Mouse (Mus musculus) CH12.LX (cell line): Measurements from ENCODE around the gene Churc1. TPM values are rescaled to one million over a fixed set of nuclear protein-coding genes. Genes with fewer than 3 reads are reported as not detected.

Experiments
- DNase-seq: peaks from one replicate; pipeline ENCODE4 v3.0.0-alpha.2; 2013; ENCODE audit errors: extremely low read depth
- H3K27ac ChIP-seq: 2 replicates; pipeline ENCODE4 v1.5.1; 2012; ENCODE audit warnings: low read depth, mild to moderate bottlenecking, control low read depth, moderate library complexity; ENCODE audit not compliant: insufficient read depth
- H3K27me3 ChIP-seq: replicated peaks from 2 replicates; pipeline ENCODE3; 2012; ENCODE audit warnings: inconsistent platforms
- H3K36me3 ChIP-seq, 2 experiments: replicated peaks in 1 of 2; 2 replicates each; pipeline versions ENCODE3 to v1.6.1; 2012; ENCODE audit warnings: inconsistent platforms in 1 of 2, low read length in 1 of 2, mild to moderate bottlenecking in 1 of 2, mixed read lengths in 1 of 2, moderate library complexity in 1 of 2; ENCODE audit not compliant: control insufficient read depth in 1 of 2, insufficient read depth in 1 of 2
- H3K4me1 ChIP-seq, 2 experiments: 2 replicates each; pipeline ENCODE4 v1.6.1; 2012; ENCODE audit warnings: inconsistent platforms in 1 of 2, moderate library complexity in 1 of 2; ENCODE audit not compliant: insufficient read depth in 2 of 2, control insufficient read depth in 1 of 2
- H3K4me2 ChIP-seq: 2 replicates; pipeline ENCODE4 v1.6.1; 2012; ENCODE audit warnings: low read depth, mild to moderate bottlenecking, control low read depth; ENCODE audit not compliant: poor library complexity, insufficient read depth, severe bottlenecking
- H3K4me3 ChIP-seq, 3 experiments: fragments of 150-350 bp in 1 of 3; sonication (generic) in 1 of 3; replicated peaks in 1 of 3; 2 replicates each; pipeline versions ENCODE3 to v1.5.1; 2011 to 2012; ENCODE audit warnings: low read depth in 2 of 3, low read length in 2 of 3, mild to moderate bottlenecking in 2 of 3, moderate library complexity in 2 of 3, control low read depth in 1 of 3, improper control_type of control experiment in 1 of 3, inconsistent platforms in 1 of 3, mixed read lengths in 1 of 3; ENCODE audit not compliant: poor library complexity in 1 of 3
- H3K79me2 ChIP-seq: replicated peaks from 2 replicates; pipeline ENCODE4 v1.6.1; 2012; ENCODE audit warnings: mild to moderate bottlenecking, moderate library complexity; ENCODE audit not compliant: control insufficient read depth, poor library complexity, insufficient read depth, severe bottlenecking; ENCODE audit errors: extremely low read depth
- H3K9ac ChIP-seq: 2 replicates; pipeline ENCODE4 v1.6.1; 2012; ENCODE audit warnings: low read depth, mild to moderate bottlenecking, control low read depth, moderate library complexity; ENCODE audit not compliant: insufficient read depth
- H3K9me3 ChIP-seq: replicated peaks from 2 replicates; pipeline ENCODE3; 2012; ENCODE audit warnings: low read length, inconsistent platforms, mixed read lengths
- BHLHE40 ChIP-seq: IDR thresholded peaks from 2 replicates; pipeline ENCODE4 v1.6.1; 2011; ENCODE audit warnings: mild to moderate bottlenecking, low read depth, low read length, improper control_type of control experiment
- CHD1 ChIP-seq: IDR thresholded peaks from 2 replicates; pipeline ENCODE4 v1.6.1; 2012; ENCODE audit warnings: low read depth, low read length, improper control_type of control experiment, inconsistent platforms
- CHD2 ChIP-seq: IDR thresholded peaks from 2 replicates; pipeline ENCODE4 v1.6.1; 2011; ENCODE audit warnings: low read length, improper control_type of control experiment
- CTCF ChIP-seq, 2 experiments: IDR thresholded peaks in 1 of 2; conservative IDR thresholded peaks in 1 of 2; 2 replicates each; pipeline ENCODE4 v1.5.1; 2011 to 2012; ENCODE audit warnings: low read depth in 2 of 2, low read length in 2 of 2, improper control_type of control experiment in 1 of 2, inconsistent platforms in 1 of 2, mild to moderate bottlenecking in 1 of 2, moderate library complexity in 1 of 2
- E2F4 ChIP-seq: IDR thresholded peaks from 2 replicates; pipeline ENCODE4 v1.6.1; 2011; ENCODE audit warnings: low read depth, low read length, improper control_type of control experiment; ENCODE audit not compliant: insufficient replicate concordance
- ELF1 ChIP-seq: IDR thresholded peaks from 2 replicates; pipeline ENCODE4 v1.6.1; 2014; ENCODE audit warnings: low read depth, mild to moderate bottlenecking, inconsistent platforms, low read length, improper control_type of control experiment
- EP300 ChIP-seq: IDR thresholded peaks from 2 replicates; pipeline ENCODE4 v1.6.1; 2011; ENCODE audit warnings: low read length, improper control_type of control experiment
- HCFC1 ChIP-seq: IDR thresholded peaks from 2 replicates; pipeline ENCODE4 v1.6.1; 2012; ENCODE audit warnings: low read depth, mild to moderate bottlenecking, inconsistent platforms, low read length, improper control_type of control experiment
- MAFK ChIP-seq: IDR thresholded peaks from 2 replicates; pipeline ENCODE4 v1.6.1; 2011; ENCODE audit warnings: low read length, improper control_type of control experiment; ENCODE audit not compliant: insufficient replicate concordance
- MAZ ChIP-seq: IDR thresholded peaks from 2 replicates; pipeline ENCODE4 v1.6.1; 2012; ENCODE audit warnings: low read depth, mild to moderate bottlenecking, inconsistent platforms, low read length, improper control_type of control experiment, moderate library complexity
- MYC ChIP-seq: IDR thresholded peaks from 2 replicates; pipeline ENCODE4 v1.6.1; 2011; ENCODE audit warnings: low read depth, mild to moderate bottlenecking, improper control_type of control experiment, low read length
- NELFE ChIP-seq: IDR thresholded peaks from 2 replicates; pipeline ENCODE4 v1.6.1; 2011; ENCODE audit warnings: low read depth, low read length, improper control_type of control experiment
- NRF1 ChIP-seq: IDR thresholded peaks from 2 replicates; pipeline ENCODE4 v1.6.1; 2014; ENCODE audit warnings: low read depth, mild to moderate bottlenecking, inconsistent platforms, low read length, improper control_type of control experiment, moderate library complexity
- PAX5 ChIP-seq: IDR thresholded peaks from 2 replicates; pipeline ENCODE4 v1.6.1; 2012; ENCODE audit warnings: low read length, inconsistent platforms, mixed read lengths
- POLR2A ChIP-seq: IDR thresholded peaks from 2 replicates; pipeline ENCODE4 v1.6.1; 2011; ENCODE audit warnings: low read depth, mild to moderate bottlenecking, improper control_type of control experiment, low read length
- POLR2AphosphoS2 ChIP-seq: IDR thresholded peaks from 2 replicates; pipeline ENCODE4 v1.6.1; 2011; ENCODE audit warnings: low read depth, low read length, improper control_type of control experiment
- RAD21 ChIP-seq: IDR thresholded peaks from 2 replicates; pipeline ENCODE4 v1.6.1; 2011; ENCODE audit warnings: low read depth, mild to moderate bottlenecking, low read length, improper control_type of control experiment, moderate library complexity
- SMC3 ChIP-seq: IDR thresholded peaks from 2 replicates; pipeline ENCODE4 v1.6.1; 2011; ENCODE audit warnings: low read depth, low read length, improper control_type of control experiment
- USF1 ChIP-seq: IDR thresholded peaks from 2 replicates; pipeline ENCODE4 v1.6.1; 2014; ENCODE audit warnings: low read depth, mild to moderate bottlenecking, inconsistent platforms, low read length, improper control_type of control experiment
- ZC3H11A ChIP-seq: IDR thresholded peaks from 2 replicates; pipeline ENCODE4 v1.6.1; 2012; ENCODE audit warnings: low read depth, mild to moderate bottlenecking, inconsistent platforms, low read length, improper control_type of control experiment
- ZKSCAN1 ChIP-seq: IDR thresholded peaks from 2 replicates; pipeline ENCODE4 v1.6.1; 2012; ENCODE audit warnings: low read depth, inconsistent platforms, low read length, improper control_type of control experiment, borderline replicate concordance
- ZMIZ1 ChIP-seq: IDR thresholded peaks from 2 replicates; pipeline ENCODE4 v1.6.1; 2012; ENCODE audit warnings: low read depth, mild to moderate bottlenecking, inconsistent platforms, low read length, improper control_type of control experiment
- dilution Hi-C: fragments of 300-500 bp; cut with MboI; formaldehyde crosslinking; loops from 2 replicates; pipeline ENCODE4 v1.14.3; 2020; ENCODE audit warnings: low sequenced_read_pairs; ENCODE audit not compliant: extremely low pct_unique_long_range_greater_than_20kb, extremely low pct_ligation_motif_present
- in situ Hi-C: fragments of 300-500 bp; cut with MboI; formaldehyde crosslinking; loops from 3 replicates; pipeline ENCODE4 v1.14.3; 2019; ENCODE audit warnings: low sequenced_read_pairs, low pct_ligation_motif_present, low pct_unique_long_range_greater_than_20kb, mixed read lengths
- polyA plus RNA-seq: library from polyadenylated mRNA; unstranded; fragments of >175 nt; gene quantifications from 2 replicates; pipeline ENCODE4 v1.2.1, GENCODE M21; 2012; ENCODE audit warnings: low read depth; ENCODE audit not compliant: insufficient read length
- total RNA-seq, 2 experiments: library from RNA; depleted of rRNA; stranded (reverse); fragments of 300-350 nt in 1 of 2; fragments of >200 nt in 1 of 2; gene quantifications; 2 replicates each; pipeline ENCODE4 v1.2.3; 2012 to 2014

The Churc1 gene
- total and polyA plus RNA-seq, 3 experiments, result 48.9 to 160 (median 87.1) TPM

- H3K4me2 ChIP-seq, result no peak overlapping the region
- no peak overlapping the region for H3K4me3 ChIP-seq
- no peaks in the 10 kb centered on the region for H3K9me3 ChIP-seq
- no peak overlapping the region for H3K27ac ChIP-seq
- no peak for DNase-seq
- H3K4me1 ChIP-seq, result peaks cover 5 to 17% of the 10 kb centered on the region in 2 experiments; a peak in 3 of 4 replicates
- TF ChIP-seq ELF1 (no peak), SMC3 (no peak), ZMIZ1 (no peak), POLR2AphosphoS2 (no peak), USF1 (no peak), BHLHE40 (no peak)
- H3K27me3 ChIP-seq, result no peaks in the 10 kb centered on the region
- no peak overlapping the region for H3K9ac ChIP-seq
- in situ Hi-C loops, result no loop called here
- dilution Hi-C loops, result no loop called here
- peaks cover 0 to 38% of the 10 kb centered on the region in 2 experiments for H3K36me3 ChIP-seq
- H3K79me2 ChIP-seq, result peaks cover 2% of the 10 kb centered on the region; the same call in 1 of the 2 replicates
These were observed 5.6 kb downstream of the Churc1 start for GRCm38 (mm10) chr12:76770841-76771500.

GRCm38 (mm10) chr12:76771540-76771939 is 6.2 kb downstream of the Churc1 start:
- H3K79me2 ChIP-seq, result peaks cover 2% of the 10 kb centered on the region; the same call in 1 of the 2 replicates
- H3K9ac ChIP-seq, result no peak overlapping the region
- peaks cover 0 to 42% of the 10 kb centered on the region in 2 experiments for H3K36me3 ChIP-seq
- no peaks in the 10 kb centered on the region for H3K9me3 ChIP-seq
- dilution Hi-C loops, result no loop called here
- H3K4me3 ChIP-seq, result no peak overlapping the region
- H3K27me3 ChIP-seq, result no peaks in the 10 kb centered on the region
- peaks cover 0 to 12% of the 10 kb centered on the region in 2 experiments; a peak in 2 of 4 replicates for H3K4me1 ChIP-seq
- in situ Hi-C loops, result no loop called here
- no peak overlapping the region for H3K27ac ChIP-seq
- no peak for DNase-seq
- H3K4me2 ChIP-seq, result no peak overlapping the region
- no peak for TF ChIP-seq POLR2A
- TF ChIP-seq ZKSCAN1, result no peak
- TF ChIP-seq CHD1, result no peak
- no peak for TF ChIP-seq BHLHE40
- no peak for TF ChIP-seq E2F4
- TF ChIP-seq PAX5, result no peak
- no peak for TF ChIP-seq HCFC1
- no peak for TF ChIP-seq EP300
- no peak for TF ChIP-seq RAD21
- TF ChIP-seq CHD2, result no peak
- TF ChIP-seq MYC, result no peak
- no peak for TF ChIP-seq NELFE
- TF ChIP-seq ZC3H11A, result no peak
- TF ChIP-seq CTCF (conservative IDR thresholded peaks at IDR 0.05 in 1 of 2, IDR thresholded peaks at IDR 0.05 in 1 of 2; ENCODE audit: low read depth in 2 of 2, low read length in 2 of 2), result no peak
- TF ChIP-seq MAFK, result no peak
- TF ChIP-seq NRF1, result no peak
- no peak for TF ChIP-seq MAZ
